Mouse (Mus musculus): ENCODE data around the gene Ttc16. TPM values are rescaled to one million over a fixed set of nuclear protein-coding genes. Genes with fewer than 3 reads are reported as not detected.

The Ttc16 gene
- total RNA-seq, 2 experiments from 2014 or later, result 0.40 to 0.52 TPM

GRCm38 (mm10) chr2:32724149-32724548, 51.3 kb downstream of the Ttc16 start:
- intact Hi-C loops (cut with DNase I), result no loop called here
- TF ChIP-seq CTCF (IDR thresholded peaks at IDR 0.05), result no peak
- DNase-seq (ENCODE audit: extremely low spot score in 1 of 2, low spot score in 2 of 2), result no peak
- H3K4me3 ChIP-seq, result no peak overlapping the region
- no peak overlapping the region for H3K27ac ChIP-seq

DNA sequence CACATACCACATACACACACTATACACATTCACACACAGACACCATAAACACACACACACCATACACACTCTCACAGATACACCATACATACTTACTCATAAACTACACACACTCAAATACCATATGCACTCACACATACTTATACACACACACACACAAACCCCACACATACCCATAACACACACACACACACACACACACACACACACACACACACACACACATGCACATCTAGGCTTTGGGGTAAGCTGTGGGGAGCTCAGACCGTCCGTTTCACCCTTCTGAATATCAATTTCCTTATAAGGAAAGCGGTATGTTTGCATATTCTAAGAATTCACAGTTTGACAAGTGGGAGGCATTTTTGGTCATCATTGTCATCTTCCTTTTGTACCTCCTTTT, 52.9 kb downstream of the Ttc16 start:
- intact Hi-C loops (cut with DNase I), result no loop called here
- TF ChIP-seq CTCF (IDR thresholded peaks at IDR 0.05), result no peak
- Histone ChIP-seq H3K4me3 (no peak overlapping the region), H3K27ac (no peak overlapping the region)
- no peak for DNase-seq (ENCODE audit: extremely low spot score in 1 of 2, low spot score in 2 of 2)

GRCm38 (mm10) chr2:32722046-32722445, 53.4 kb downstream of the Ttc16 start:
- intact Hi-C loops (cut with DNase I), result no loop called here
- no peak for DNase-seq (ENCODE audit: extremely low spot score in 1 of 2, low spot score in 2 of 2)
- TF ChIP-seq CTCF (IDR thresholded peaks at IDR 0.05), result no peak
- Histone ChIP-seq H3K4me3 (no peak overlapping the region), H3K27ac (no peak overlapping the region)

DNA sequence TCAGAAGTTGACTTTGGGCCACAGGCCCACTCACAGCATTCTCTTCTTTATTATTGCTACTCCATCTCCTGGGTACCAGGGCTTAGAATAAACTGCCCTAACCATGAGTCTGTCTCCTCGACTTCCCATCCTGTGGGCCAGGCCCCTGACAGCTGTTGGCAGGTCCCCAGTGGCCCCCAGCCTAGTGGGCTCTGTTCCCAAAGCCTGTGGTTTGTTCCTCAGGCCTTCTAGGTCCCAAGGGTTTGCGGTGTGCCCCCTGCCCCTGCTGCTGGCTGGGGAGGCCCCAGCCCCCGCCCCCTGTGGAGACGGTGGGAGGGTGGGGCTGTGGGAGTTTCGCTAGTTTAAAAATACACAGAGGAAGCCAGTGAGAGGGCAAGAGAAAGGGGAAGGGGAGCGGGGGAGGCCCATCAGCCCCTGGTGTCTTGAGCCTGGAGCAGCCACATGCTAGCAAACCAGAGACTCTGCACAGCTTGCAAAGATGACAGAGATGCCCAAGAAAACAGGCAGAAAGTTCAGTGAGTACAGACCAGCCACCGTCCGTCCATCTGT, 54.7 kb downstream of the Ttc16 start, which contains the start of gene Sh2d3c:
TSS of gene Sh2d3c (plus strand) at position 375 of the 549 bp plus-strand sequence.
- Histone ChIP-seq H3K4me3 (no peak within 1 kb of the TSS), H3K27ac (no peak within 1 kb of the TSS)
- DNase-seq (ENCODE audit: extremely low spot score in 1 of 2, low spot score in 2 of 2), result no peak
- intact Hi-C loops (cut with DNase I), result no loop called here
- TF ChIP-seq CTCF (IDR thresholded peaks at IDR 0.05), result no peak

DNA sequence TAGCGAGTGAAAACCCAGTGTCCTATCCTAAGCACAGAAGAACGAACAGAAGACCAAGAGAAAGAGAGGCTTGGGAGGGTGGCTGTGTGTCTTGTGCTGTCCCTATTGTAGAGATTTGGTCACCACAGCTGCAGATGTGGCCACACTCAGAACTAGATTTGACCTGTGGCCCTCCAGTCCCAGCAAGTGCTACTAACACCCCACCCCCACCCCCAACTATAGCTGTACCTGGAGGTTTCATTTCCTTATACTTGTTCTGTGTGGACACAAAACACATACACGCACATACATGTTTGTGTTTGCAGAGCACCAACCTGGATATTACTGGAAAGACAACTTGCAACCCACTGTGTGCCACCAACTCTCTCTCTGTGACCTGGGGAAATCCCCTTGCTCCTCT, 55.4 kb downstream of the Ttc16 start:
- no peak overlapping the region for H3K27ac ChIP-seq
- H3K4me3 ChIP-seq, result no peak overlapping the region
- intact Hi-C loops (cut with DNase I), result no loop called here
- DNase-seq (ENCODE audit: extremely low spot score in 1 of 2, low spot score in 2 of 2), result no peak
- TF ChIP-seq CTCF (IDR thresholded peaks at IDR 0.05), result no peak

DNA sequence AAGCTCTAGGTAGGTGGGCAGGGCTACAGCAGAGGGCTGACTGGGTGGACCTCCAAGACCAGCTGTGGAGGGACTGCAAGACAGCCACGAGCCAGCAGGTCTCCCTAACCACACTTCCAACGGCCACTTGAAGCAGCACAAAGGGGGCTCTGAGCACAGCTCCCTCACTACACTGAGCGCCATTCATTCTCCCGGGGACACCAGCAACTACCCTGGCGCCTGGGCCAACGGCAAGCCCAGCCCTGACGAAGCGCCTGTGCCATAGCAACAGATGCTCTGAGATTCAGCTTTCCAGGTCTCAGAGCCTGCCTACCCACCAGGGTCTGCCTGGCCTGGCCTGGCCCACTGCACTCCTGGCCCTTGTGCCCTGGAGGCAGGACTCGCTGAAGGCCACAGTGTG, 56.7 kb downstream of the Ttc16 start:
- no peak for TF ChIP-seq CTCF (IDR thresholded peaks at IDR 0.05)
- Histone ChIP-seq H3K4me3 (no peak overlapping the region), H3K27ac (no peak overlapping the region)
- intact Hi-C loops (cut with DNase I), result no loop called here
- no peak for DNase-seq (ENCODE audit: extremely low spot score in 1 of 2, low spot score in 2 of 2)

DNA sequence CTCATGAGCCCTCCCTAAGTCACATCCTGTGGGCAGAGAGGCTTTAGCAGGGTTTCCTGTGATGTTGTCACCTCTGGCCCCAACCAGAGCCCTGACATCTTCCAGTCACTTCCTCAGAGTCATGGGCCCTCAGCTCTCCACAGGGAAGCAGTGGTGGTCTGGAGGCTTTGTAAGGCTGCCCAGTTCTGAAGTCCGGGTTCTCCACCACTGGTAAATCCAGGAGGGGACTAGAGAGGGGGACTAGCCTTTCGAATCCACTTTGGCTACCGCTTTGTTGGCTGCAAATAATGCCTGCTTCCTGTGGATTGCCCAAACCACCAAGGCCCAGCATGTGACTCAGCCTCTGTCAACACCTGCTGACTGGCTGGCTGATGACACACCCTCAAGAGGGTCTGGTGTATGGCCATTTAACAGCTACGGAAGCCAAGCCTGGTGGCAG, 60.4 kb downstream of the Ttc16 start:
- no peak for TF ChIP-seq CTCF (IDR thresholded peaks at IDR 0.05)
- Histone ChIP-seq H3K27ac (no peak overlapping the region), H3K4me3 (no peak overlapping the region)
- intact Hi-C loops (cut with DNase I), result no loop called here
- DNase-seq (ENCODE audit: extremely low spot score in 1 of 2, low spot score in 2 of 2), result no peak

DNA sequence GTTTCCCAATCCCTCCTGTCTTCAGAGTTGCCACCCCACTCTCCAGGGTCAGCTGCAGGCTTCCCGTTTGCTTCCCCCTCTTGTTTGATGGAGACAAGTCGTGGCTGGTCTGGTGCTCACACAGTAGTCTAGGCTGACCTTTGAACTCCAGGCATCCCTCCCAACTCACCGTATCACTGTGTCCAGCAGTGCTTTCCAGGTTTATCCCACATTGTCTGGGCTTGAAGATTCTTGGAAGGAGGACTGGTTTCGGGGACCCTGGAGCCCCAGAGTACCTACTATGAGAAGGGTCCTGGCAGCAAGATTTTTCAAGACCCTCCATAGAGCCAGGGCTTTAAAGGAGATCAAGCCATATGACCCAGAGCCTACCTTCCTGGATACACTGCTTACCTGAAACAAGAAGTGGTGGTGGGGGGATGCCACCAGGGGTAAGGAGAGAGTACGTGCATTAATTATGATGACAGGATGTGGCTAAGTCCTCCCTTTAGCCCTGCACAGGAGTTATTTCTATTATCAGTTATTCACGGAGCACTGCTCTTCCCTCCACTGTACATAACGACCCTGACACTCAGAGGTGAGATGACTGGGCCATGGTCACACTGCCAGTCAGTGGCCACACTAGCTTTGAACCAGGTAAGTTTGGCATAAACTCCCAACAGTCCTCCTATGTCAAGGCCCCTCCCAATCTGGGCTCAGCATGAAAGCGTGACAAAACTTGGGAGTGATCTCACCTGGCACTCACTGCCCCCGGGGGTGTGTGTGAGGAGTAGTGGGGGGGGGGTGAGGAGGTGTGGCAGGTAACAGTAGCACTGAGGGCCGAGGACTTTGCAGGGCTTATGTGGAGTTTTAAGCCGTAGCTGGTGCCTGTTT, 61.1 kb downstream of the Ttc16 start:
- no peak for DNase-seq (ENCODE audit: extremely low spot score in 1 of 2, low spot score in 2 of 2)
- H3K27ac ChIP-seq, result peak overlapping the region; percentile 98
- H3K4me3 ChIP-seq, result no peak overlapping the region
- TF ChIP-seq CTCF (IDR thresholded peaks at IDR 0.05), result no peak
- intact Hi-C loops (cut with DNase I), result no loop called here

GRCm38 (mm10) chr2:32712934-32713817, 62.3 kb downstream of the Ttc16 start, which contains the start of gene Cdk9:
Cdk9 (minus strand) TSS chr2:32713076.
- Histone ChIP-seq H3K4me3 (peak within 1 kb of the TSS; percentile 97), H3K27ac (peak within 1 kb of the TSS; percentile 98)
- intact Hi-C loops (cut with DNase I), result loop anchor here (1.0 kb wide), 2 partner anchors 29 to 44 kb away; partner anchors contain the start of gene Tor2a
- peak; percentile 99 for TF ChIP-seq CTCF (IDR thresholded peaks at IDR 0.05)
- peak; percentile 90 to 95 for DNase-seq (ENCODE audit: extremely low spot score in 1 of 2, low spot score in 2 of 2)

GRCm38 (mm10) chr2:32712586-32712933, 62.9 kb downstream of the Ttc16 start:
- peak; percentile 94 for DNase-seq (ENCODE audit: extremely low spot score in 1 of 2, low spot score in 2 of 2)
- TF ChIP-seq CTCF (IDR thresholded peaks at IDR 0.05), result no peak
- Histone ChIP-seq H3K27ac (peak overlapping the region; percentile 98), H3K4me3 (peak overlapping the region; percentile 97)
- intact Hi-C loops (cut with DNase I), result no loop called here

DNA sequence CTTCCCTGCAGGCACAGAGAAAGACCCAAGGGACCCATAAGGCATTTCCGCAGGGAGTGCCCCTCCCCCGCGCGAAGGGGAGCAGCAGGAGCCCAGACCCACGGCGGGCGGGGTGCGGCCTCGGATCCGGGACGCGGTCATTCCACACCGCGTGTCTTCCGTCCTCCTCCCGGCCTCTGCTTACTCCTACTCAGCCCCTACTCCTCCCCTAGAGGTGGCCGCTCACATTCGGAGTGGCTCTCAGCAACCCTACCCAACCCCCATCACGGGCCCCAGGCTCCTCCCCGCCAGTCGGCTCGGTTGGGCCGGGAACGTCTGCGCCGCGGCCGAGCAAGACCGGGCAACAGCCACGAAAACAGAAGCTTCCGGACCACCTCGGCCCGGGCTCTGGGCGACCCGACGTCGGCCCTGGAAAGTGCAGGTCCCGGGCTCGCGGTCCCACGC, 63.3 kb downstream of the Ttc16 start:
- TF ChIP-seq CTCF (IDR thresholded peaks at IDR 0.05), result no peak
- Histone ChIP-seq H3K4me3 (peak overlapping the region; percentile 97), H3K27ac (peak overlapping the region; percentile 81)
- intact Hi-C loops (cut with DNase I), result no loop called here
- DNase-seq (ENCODE audit: extremely low spot score in 1 of 2, low spot score in 2 of 2), result peak; percentile 42 to 48

All from left cerebral cortex, adult 2 months (tissue).